Mouse (Mus musculus): ENCODE measurements at regions not wholly inside any gene's neighbourhood (a gene's known extent, or its start where the extent isn't known, plus 50 kb on each side); places are given as distances from the start of the nearest gene placed in this dataset.
A peak's percentile ranks its signal among the peaks of the same experiment; 100 is the strongest.

GRCm38 (mm10) chr10:68842023-68842735, 118.7 kb downstream of the Tmem26 start:
- DNase-seq (ENCODE audit: low read depth, low spot score) = peak; percentile 6

GRCm38 (mm10) chr10:68844066-68844465, 120.6 kb downstream of the Tmem26 start:
- no peak for DNase-seq (ENCODE audit: low read depth, low spot score)

- DNase-seq (ENCODE audit: low read depth, low spot score) = no peak
These were observed 121.2 kb downstream of the Tmem26 start for GRCm38 (mm10) chr10:68844596-68844995.

DNA sequence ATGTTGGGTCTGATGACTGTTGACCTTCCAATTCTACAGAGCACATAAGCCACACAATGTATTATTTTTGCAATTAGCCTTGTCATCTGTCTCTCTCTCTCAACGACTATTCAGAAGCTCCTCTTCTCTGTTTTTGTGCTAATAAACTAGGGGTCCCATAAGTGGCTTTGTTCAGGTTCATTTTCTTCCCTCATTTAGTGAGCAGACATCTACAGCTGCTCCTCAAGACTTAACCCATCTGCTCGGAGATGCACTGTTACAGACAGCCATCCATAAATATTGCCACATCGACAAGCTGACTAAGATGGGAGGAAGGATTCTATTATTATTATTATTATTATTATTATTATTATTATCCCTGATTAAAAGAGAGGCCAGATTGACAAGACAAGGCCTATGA, 127.7 kb downstream of the Tmem26 start:
- no peak for DNase-seq (ENCODE audit: low read depth, low spot score)

DNA sequence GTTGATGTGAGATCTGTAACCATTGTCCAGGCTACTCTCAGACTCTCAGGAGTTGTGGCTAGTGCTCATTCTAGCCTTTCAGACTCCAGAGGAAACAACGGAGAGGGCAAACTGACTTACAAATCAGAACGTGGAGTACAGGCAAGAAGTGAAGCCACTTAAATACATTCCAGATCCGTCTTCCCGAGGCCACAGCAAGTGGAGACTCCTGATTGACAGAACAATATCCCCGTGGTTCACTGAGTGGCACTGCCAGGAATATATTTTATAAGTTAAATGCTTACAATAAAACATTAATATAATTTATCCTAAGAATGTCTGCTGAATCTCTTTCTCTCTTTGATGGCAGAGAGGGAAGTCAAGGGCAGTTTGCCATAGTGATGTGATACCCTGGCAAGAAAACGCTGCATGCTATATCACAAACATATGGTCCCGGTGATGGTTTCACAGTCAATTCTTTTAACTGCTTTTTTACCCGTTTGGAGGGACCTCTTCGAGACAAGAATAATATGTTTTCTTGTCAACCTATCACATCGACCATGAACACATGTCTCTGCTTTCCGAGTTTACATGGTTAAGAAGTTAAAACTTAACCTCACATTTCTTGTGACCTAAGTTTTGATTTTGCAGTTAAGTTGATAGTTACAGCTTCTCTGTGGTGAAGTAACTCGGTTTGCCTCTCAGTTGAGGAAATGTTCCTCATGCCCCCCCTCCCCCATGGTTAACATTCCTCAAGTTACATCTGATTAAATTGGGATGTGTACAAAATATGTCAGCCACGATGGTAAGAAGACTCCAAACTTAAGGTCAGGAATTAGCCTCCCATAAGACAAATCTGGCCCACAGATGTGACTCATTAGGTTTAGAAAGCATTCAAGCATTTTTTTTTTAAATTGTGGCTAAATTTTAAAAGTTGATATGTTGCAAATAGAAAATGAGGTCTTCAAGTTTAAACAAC, 132.8 kb downstream of the Tmem26 start:
- no peak for DNase-seq (ENCODE audit: low read depth, low spot score)

- DNase-seq (ENCODE audit: low read depth, low spot score) = no peak
These were observed 141.3 kb downstream of the Tmem26 start for GRCm38 (mm10) chr10:68864606-68865378.

GRCm38 (mm10) chr10:68865776-68866175, 142.3 kb downstream of the Tmem26 start:
- DNase-seq (ENCODE audit: low read depth, low spot score) = no peak

- no peak for DNase-seq (ENCODE audit: low read depth, low spot score)
These were observed 143.9 kb downstream of the Tmem26 start for GRCm38 (mm10) chr10:68867361-68867760.

DNA sequence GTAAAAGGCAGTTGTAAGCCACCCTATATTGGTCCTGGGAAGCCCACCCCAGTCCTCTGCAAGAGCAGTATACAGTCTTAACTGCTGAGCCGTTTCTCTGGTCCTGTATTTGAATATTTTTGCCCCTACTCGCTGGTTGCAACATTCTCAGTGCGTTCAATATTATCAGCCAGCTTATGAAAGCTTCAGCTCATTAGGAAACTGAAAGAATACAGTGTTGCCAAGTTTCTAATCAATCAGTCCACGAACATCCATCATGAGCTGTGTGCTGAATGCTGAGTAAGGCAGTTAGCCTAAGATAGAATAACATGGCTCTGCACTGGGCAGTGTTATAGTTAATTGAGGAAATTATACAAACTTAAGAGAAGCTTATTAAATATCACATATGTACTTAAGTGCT, 148.7 kb downstream of the Tmem26 start:
- DNase-seq (ENCODE audit: low read depth, low spot score) = no peak

GRCm38 (mm10) chr10:68875641-68876040, 152.2 kb downstream of the Tmem26 start:
- DNase-seq (ENCODE audit: low read depth, low spot score) = no peak

DNA sequence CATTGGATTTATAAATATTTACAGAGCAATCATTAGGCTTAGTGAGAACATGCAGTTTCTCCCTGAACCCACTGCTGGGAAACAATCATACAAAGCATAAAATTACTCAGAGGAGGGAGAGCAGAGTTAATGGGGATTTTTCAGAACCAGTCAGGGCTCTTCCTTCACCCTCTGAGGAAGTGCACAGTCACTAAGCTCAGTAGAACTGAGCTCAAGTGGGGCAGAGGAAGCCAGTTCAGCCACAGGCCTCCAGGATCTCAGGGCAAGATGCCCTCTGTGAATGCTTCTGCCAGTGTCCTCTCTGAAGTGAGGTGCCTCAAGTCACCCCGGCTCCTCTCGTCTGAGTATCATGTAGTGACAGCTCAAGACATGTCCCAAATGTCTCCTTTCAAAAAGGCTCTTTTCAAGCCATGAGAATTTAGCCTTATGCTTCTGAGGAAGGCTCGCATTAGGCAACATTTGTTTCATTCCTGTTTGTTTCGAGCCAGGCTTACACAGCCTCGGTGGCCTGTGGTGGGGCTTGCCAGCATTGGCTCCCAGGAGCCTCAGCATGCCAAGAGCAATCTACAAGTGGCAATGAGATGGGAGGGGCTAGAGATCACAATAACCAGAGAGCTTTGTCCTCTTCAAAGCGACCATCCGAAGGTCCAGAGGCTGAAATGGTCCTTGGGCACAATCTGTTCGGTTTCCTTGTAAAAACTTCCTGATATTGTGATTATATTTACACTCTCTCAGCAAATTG, 169.8 kb downstream of the Tmem26 start:
- DNase-seq (ENCODE audit: low read depth, low spot score) = no peak

GRCm38 (mm10) chr10:68894121-68894520, 170.7 kb downstream of the Tmem26 start:
- no peak for DNase-seq (ENCODE audit: low read depth, low spot score)

- no peak for DNase-seq (ENCODE audit: low read depth, low spot score)
These were observed 174.1 kb downstream of the Tmem26 start for GRCm38 (mm10) chr10:68897524-68897923.

GRCm38 (mm10) chr10:68901168-68901567, 177.7 kb downstream of the Tmem26 start:
- DNase-seq (ENCODE audit: low read depth, low spot score) = no peak

- DNase-seq (ENCODE audit: low read depth, low spot score) = peak; percentile 79
These were observed 179.2 kb downstream of the Tmem26 start for GRCm38 (mm10) chr10:68902670-68903069.

- DNase-seq (ENCODE audit: low read depth, low spot score) = no peak
These were observed 180.9 kb downstream of the Tmem26 start for GRCm38 (mm10) chr10:68904337-68904736.

DNA sequence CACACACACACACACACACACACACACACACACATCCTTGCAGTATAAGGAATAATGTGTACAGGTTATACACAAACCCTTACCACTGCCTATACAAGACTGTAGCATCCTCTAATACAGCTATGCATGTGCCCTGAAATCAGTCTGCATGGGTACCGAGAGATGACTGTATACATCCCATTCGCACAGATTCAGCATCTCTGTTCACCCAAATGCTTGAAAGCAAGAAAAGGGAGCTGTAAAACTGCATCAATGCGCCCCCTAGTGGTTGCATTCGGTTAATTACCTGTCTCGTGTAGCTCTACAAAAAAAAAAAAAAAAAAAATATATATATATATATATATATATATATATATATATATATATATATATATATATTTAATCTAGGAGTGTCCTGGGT, 184.8 kb downstream of the Tmem26 start:
- peak; percentile 89 for DNase-seq (ENCODE audit: low read depth, low spot score)

DNA sequence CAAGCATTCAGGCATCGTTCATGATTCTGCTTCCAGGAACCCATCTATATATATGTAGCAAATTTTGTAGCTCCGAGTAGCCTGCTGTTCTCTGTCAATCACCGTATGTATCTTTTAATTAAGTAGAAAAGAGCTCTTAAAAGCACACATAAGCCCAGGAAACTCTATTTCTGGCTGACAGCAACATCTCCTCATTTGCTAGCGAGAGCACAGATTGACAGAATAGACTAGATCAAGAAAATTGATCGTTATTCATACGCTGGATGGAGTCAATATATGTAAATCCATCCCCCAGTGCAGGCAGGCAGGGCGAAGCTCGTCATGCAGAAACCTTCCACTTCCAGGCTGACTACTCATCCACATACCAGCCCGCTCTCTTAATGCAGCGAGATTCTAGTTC, 185.6 kb downstream of the Tmem26 start:
- DNase-seq (ENCODE audit: low read depth, low spot score) = peak; percentile 31

DNA sequence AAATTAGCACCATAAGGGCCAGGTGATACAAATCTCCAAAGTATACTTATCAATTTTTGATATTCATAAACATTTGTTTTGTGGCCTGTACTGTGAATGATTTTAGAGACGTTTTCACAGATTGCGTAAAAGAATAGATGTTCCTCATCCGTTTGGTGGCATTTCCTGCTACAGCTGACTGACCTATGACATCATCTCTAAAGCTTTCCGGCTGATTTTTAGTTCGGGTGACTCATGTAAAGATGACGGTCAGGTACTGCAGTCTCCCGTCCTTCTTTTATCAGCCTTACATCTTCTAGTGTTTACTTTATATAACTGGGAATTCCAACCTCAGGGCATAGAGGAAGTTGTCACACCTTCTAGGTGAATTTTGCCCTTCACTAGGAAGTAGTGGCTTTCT, 192.7 kb downstream of the Tmem26 start:
- DNase-seq (ENCODE audit: low read depth, low spot score) = no peak

GRCm38 (mm10) chr10:68935843-68936242, 212.4 kb downstream of the Tmem26 start:
- DNase-seq (ENCODE audit: low read depth, low spot score) = no peak

- DNase-seq (ENCODE audit: low read depth, low spot score) = no peak
These were observed 208.0 kb upstream of the Rhobtb1 start for GRCm38 (mm10) chr10:68943239-68943638.

Measured in brain, adult 2 months (tissue).